Mouse (Mus musculus): ENCODE results near the gene E130308A19Rik. TPM values are rescaled to one million over a fixed set of nuclear protein-coding genes. Genes with fewer than 3 reads are reported as not detected.

Gene E130308A19Rik
- total RNA-seq, 1 experiment from 2014 or later: 9.4 TPM

GRCm38 (mm10) chr4:59709321-59709720 lies 83.3 kb downstream of the E130308A19Rik start:
- ATAC-seq (replicated peaks in 1 of 2; ENCODE audit: insufficient read depth in 1 of 2, low FRiP score in 2 of 2, low TSS enrichment in 1 of 2, low read depth in 1 of 2, poor library complexity in 2 of 2, severe bottlenecking in 2 of 2): no peak

- ATAC-seq (replicated peaks in 1 of 2; ENCODE audit: insufficient read depth in 1 of 2, low FRiP score in 2 of 2, low TSS enrichment in 1 of 2, low read depth in 1 of 2, poor library complexity in 2 of 2, severe bottlenecking in 2 of 2): no peak
These were observed 84.9 kb downstream of the E130308A19Rik start for GRCm38 (mm10) chr4:59710736-59711389.

DNA sequence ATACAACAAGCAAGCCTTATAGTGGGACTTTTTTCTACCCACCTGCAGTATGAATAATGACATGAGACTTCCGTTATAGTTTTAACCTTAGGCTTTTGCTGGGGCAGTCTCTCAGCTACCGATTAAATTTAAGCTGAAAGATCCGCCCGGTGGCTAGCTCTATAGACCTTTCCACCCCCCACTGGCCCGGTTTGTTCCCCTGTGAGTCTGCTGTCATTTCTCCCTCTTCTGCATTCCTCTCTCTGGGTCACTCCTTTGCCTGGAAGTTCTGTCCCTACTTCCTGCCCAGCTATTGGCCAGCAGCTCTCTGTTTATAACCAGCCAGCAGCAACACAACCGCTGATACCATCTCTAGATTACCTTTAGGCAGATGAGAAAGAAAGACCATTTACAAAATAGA lies 86.4 kb downstream of the E130308A19Rik start:
- no peak for ATAC-seq (replicated peaks in 1 of 2; ENCODE audit: insufficient read depth in 1 of 2, low FRiP score in 2 of 2, low TSS enrichment in 1 of 2, low read depth in 1 of 2, poor library complexity in 2 of 2, severe bottlenecking in 2 of 2)

GRCm38 (mm10) chr4:59712955-59713354 lies 86.9 kb downstream of the E130308A19Rik start:
- no peak for ATAC-seq (replicated peaks in 1 of 2; ENCODE audit: insufficient read depth in 1 of 2, low FRiP score in 2 of 2, low TSS enrichment in 1 of 2, low read depth in 1 of 2, poor library complexity in 2 of 2, severe bottlenecking in 2 of 2)

GRCm38 (mm10) chr4:59714472-59714871 lies 88.5 kb downstream of the E130308A19Rik start:
- no peak for ATAC-seq (replicated peaks in 1 of 2; ENCODE audit: insufficient read depth in 1 of 2, low FRiP score in 2 of 2, low TSS enrichment in 1 of 2, low read depth in 1 of 2, poor library complexity in 2 of 2, severe bottlenecking in 2 of 2)

GRCm38 (mm10) chr4:59714926-59715325 lies 88.9 kb downstream of the E130308A19Rik start:
- ATAC-seq (replicated peaks in 1 of 2; ENCODE audit: insufficient read depth in 1 of 2, low FRiP score in 2 of 2, low TSS enrichment in 1 of 2, low read depth in 1 of 2, poor library complexity in 2 of 2, severe bottlenecking in 2 of 2): no peak

- ATAC-seq (replicated peaks in 1 of 2; ENCODE audit: insufficient read depth in 1 of 2, low FRiP score in 2 of 2, low TSS enrichment in 1 of 2, low read depth in 1 of 2, poor library complexity in 2 of 2, severe bottlenecking in 2 of 2): no peak
These were observed 89.5 kb downstream of the E130308A19Rik start for GRCm38 (mm10) chr4:59715531-59715930.

DNA sequence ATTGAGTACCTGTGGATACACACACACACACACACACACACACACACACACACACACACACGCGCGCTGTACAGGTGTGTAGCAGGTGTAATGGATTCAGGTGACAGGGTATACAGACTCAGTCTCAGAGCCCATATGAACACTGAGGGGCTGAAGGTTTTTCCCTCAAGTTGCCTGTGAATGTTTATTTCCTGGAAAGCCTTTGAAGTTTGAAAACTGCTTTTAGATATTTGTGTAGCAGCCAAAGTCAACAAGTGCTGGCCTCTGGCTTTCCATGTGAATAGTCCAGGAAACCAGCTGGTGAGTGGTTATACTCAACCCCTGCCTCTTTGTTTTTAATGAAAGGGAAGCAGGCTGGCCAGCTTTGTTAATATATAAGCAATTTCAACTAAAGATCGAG lies 91.3 kb downstream of the E130308A19Rik start:
- ATAC-seq (replicated peaks in 1 of 2; ENCODE audit: insufficient read depth in 1 of 2, low FRiP score in 2 of 2, low TSS enrichment in 1 of 2, low read depth in 1 of 2, poor library complexity in 2 of 2, severe bottlenecking in 2 of 2): no peak

- peak; percentile 87 to 88 for ATAC-seq (replicated peaks in 1 of 2; ENCODE audit: insufficient read depth in 1 of 2, low FRiP score in 2 of 2, low TSS enrichment in 1 of 2, low read depth in 1 of 2, poor library complexity in 2 of 2, severe bottlenecking in 2 of 2)
These were observed 92.5 kb downstream of the E130308A19Rik start for GRCm38 (mm10) chr4:59718542-59718941.

DNA sequence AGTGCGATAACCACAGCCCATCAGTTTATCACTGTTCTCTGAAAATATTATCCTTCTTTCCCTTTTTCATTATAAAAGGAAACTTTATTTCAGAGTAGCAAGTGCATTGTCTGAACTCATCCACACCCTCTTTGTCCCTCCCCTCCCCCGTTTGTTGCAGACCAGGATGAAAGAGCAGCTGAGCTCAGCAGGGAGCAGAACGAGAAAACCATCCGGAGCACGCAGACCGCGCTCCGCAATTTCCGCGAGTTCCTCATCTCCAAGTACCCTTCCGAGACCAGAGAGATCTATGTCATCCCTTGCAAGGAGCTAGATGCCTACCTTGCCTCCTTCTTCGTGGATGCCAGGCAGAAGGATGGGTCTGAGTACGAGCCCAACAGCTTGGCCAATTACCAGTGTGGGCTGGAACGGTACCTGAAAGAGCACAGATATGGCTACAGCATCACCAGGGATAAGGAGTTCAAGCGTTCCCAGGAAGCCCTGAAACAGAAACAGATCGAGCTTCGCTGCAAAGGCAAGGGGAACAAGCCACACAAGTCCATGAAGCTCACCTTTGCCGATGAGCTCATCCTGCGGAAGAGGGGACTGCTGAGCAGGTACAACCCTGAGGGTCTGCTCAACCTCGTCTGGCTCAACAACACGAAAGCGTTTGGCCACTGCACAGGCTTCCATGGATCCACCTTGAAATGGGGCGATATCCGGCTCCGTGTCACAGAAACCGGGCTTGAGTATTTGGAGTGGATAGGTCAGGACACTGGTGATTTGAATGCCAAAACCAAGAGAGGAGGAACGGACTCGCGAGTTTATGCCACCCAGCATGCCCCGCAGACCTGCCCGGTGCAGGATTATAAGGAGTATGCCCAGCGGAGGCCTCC lies 93.7 kb downstream of the E130308A19Rik start:
- no peak for ATAC-seq (replicated peaks in 1 of 2; ENCODE audit: insufficient read depth in 1 of 2, low FRiP score in 2 of 2, low TSS enrichment in 1 of 2, low read depth in 1 of 2, poor library complexity in 2 of 2, severe bottlenecking in 2 of 2)

DNA sequence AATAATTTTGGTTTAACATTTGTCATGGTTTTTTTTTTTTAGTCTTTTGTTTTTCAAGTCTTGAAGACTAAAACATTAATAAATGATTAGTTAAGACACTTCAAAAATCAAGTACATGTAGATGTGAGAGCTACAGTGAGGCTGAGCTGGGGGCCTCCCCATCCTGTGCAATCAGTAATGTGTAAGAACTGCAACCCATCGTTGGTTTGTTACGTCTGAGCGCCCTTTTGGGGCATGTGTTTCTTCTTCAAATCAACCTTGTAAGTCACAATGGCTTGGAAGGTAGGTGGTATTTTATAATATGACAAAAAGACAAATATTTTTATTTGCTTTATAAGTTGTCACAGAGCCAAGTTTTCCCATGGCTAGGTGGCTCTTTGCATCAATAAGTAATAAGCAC lies 95.8 kb downstream of the E130308A19Rik start:
- no peak for ATAC-seq (replicated peaks in 1 of 2; ENCODE audit: insufficient read depth in 1 of 2, low FRiP score in 2 of 2, low TSS enrichment in 1 of 2, low read depth in 1 of 2, poor library complexity in 2 of 2, severe bottlenecking in 2 of 2)

GRCm38 (mm10) chr4:59725579-59725978 lies 99.6 kb downstream of the E130308A19Rik start:
- no peak for ATAC-seq (replicated peaks in 1 of 2; ENCODE audit: insufficient read depth in 1 of 2, low FRiP score in 2 of 2, low TSS enrichment in 1 of 2, low read depth in 1 of 2, poor library complexity in 2 of 2, severe bottlenecking in 2 of 2)

DNA sequence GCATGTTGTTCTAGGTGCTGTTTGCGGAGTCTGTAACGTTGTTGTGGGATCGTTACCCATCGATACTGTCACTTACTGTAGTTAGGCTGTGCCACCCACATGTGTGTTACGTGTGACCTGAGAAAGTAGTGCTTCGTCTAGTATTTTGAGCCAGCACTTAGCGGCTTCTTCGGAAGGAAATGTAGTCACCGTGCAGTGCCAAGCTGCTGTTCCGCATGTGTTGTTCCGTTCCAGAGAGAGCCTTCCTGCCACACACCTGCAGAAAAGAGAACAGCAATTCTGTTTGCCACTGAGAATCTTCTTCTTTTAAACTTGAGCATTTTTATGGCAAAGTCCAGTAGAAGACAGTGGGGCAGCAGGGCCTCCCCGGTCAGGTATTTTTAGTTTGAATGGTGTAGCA lies 100.5 kb downstream of the E130308A19Rik start:
- ATAC-seq (replicated peaks in 1 of 2; ENCODE audit: insufficient read depth in 1 of 2, low FRiP score in 2 of 2, low TSS enrichment in 1 of 2, low read depth in 1 of 2, poor library complexity in 2 of 2, severe bottlenecking in 2 of 2): 0 out of 4 replicates have a peak, but pooled peaks of 1 of the 2 experiments have one; percentile 33

- ATAC-seq (replicated peaks in 1 of 2; ENCODE audit: insufficient read depth in 1 of 2, low FRiP score in 2 of 2, low TSS enrichment in 1 of 2, low read depth in 1 of 2, poor library complexity in 2 of 2, severe bottlenecking in 2 of 2): no peak
These were observed 101.3 kb downstream of the E130308A19Rik start for GRCm38 (mm10) chr4:59727187-59727877.

DNA sequence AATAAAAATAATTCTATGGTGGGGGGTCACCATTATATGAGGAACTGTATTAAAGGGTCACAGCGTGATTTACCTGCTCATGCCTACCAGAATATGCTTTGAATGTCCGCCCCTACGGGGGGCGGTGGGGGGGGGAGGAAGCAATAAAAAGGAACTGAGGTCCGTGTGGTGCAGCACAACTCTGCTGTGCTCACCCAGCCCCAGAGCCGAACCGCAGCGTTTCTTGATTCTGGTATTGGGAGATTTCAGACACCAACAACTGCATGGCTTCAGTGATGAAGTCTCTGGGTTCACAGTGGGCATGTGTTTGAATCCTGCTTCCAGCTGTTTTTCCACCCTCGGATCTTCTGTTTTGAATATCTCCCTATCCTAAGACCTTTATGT lies 101.9 kb downstream of the E130308A19Rik start:
- peak; percentile 47 to 80; a peak in 3 of 4 replicates for ATAC-seq (replicated peaks in 1 of 2; ENCODE audit: insufficient read depth in 1 of 2, low FRiP score in 2 of 2, low TSS enrichment in 1 of 2, low read depth in 1 of 2, poor library complexity in 2 of 2, severe bottlenecking in 2 of 2)

GRCm38 (mm10) chr4:59728839-59729238 lies 102.8 kb downstream of the E130308A19Rik start:
- ATAC-seq (replicated peaks in 1 of 2; ENCODE audit: insufficient read depth in 1 of 2, low FRiP score in 2 of 2, low TSS enrichment in 1 of 2, low read depth in 1 of 2, poor library complexity in 2 of 2, severe bottlenecking in 2 of 2): 0 out of 4 replicates have a peak, but pooled peaks of 1 of the 2 experiments have one; percentile 30

- no peak for ATAC-seq (replicated peaks in 1 of 2; ENCODE audit: insufficient read depth in 1 of 2, low FRiP score in 2 of 2, low TSS enrichment in 1 of 2, low read depth in 1 of 2, poor library complexity in 2 of 2, severe bottlenecking in 2 of 2)
These were observed 105.5 kb downstream of the E130308A19Rik start for GRCm38 (mm10) chr4:59731544-59731943.

DNA sequence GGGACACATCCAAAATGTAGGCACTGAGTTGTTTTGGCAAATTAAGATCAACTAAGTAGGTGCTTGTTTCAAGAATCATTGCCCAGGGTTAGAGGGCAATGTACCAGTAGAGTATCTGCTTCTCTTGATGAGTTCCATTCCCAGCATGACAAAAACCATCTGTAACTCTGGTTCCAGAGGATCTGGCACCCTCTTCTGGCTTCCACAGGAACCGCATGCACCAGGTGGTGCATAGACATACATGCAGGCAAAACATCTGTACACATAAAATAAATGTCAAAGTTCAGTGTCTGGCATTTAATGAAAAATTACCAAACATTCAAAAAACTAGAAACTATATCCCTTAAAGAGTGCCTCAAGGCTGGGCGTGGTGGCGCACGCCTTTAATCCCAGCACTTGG lies 113.3 kb downstream of the E130308A19Rik start:
- ATAC-seq (replicated peaks in 1 of 2; ENCODE audit: insufficient read depth in 1 of 2, low FRiP score in 2 of 2, low TSS enrichment in 1 of 2, low read depth in 1 of 2, poor library complexity in 2 of 2, severe bottlenecking in 2 of 2): no peak

All from hematopoietic stem cell, adult 5-6 weeks (primary cell).